Mouse (Mus musculus): ENCODE results near the gene Asna1.

DNA sequence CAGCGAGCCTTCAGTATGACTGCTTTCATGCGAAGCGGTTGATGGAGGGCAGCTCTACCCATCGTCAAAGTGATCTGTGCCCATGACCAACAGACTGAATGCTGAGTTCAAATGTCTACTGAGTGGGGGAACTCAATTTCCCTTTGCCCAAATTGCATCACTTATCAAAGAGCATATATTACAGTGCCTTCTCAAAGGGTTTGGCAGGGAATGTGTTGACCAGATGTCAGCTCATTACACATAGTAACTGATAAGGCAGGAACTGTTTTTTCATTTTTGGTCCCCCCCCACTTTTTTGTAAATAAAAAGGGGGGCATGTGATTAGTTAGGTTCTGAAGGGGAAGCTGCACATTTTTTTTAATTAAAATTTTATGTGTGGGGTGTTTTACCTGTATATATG, 37.5 kb upstream of the Asna1 start:
- TF ChIP-seq CTCF (IDR thresholded peaks at IDR 0.05; ENCODE audit: control insufficient read depth, insufficient read depth, insufficient read length) (no peak), MAX (IDR thresholded peaks at IDR 0.05) (no peak), USF1 (IDR thresholded peaks at IDR 0.05; ENCODE audit: low read depth) (no peak)
